Mouse (Mus musculus) gastrocnemius, adult 18-20 months (tissue): ENCODE measurements around the gene Cma1. TPM values are rescaled to one million over a fixed set of nuclear protein-coding genes. Genes with fewer than 3 reads are reported as not detected.
"Not testable (repeated sequence)": the region's sequence is repeated elsewhere in the genome, so short reads cannot be mapped to it uniquely, and the experiment has no call there.

Source experiments
- DNase-seq: peaks from one replicate; pipeline ENCODE4 v3.0.0; 2021; ENCODE audit warnings: low spot score
- long read RNA-seq, 2 experiments: library from polyadenylated mRNA; stranded (forward); transcript quantifications; one replicate each; pipeline ENCODE4 v2.0.0; 2021
- total RNA-seq, 2 experiments: library from RNA; stranded (reverse); gene quantifications; 2 replicates each; pipeline ENCODE4 v1.2.3; 2021

Gene Cma1
- total RNA-seq, result 1 to 10 TPM; 3.2 to 3.3 TPM
- long read RNA-seq, experiment 1, partial matches to known transcripts, result 0 of 1 reads
- long read RNA-seq, experiment 1, other reads (novel, unspliced or antisense), result 0 of 1 reads
- long read RNA-seq, experiment 2, partial matches to known transcripts, result 0 of 1 reads
- long read RNA-seq, experiment 2, other reads (novel, unspliced or antisense), result 0 of 1 reads

DNA sequence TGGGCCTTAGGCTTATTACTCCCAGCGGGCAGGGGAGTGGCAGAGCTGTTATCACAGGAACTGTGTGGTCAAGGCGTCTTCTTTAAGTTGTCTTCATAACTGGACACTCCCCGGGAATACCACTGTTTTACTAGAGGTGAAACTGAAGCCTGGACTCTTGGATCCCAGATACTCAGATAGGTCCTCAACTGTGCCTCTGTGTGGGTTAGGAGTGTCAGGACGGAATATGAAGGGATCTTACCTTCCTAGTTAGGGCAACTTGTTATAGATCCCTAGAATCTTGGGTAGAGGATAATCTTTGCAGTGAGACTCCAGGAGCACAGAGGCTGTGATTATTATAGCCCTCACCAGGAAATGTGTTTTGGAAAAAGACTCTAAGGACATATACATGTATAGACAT, at the start of gene Cma1:
Gene Cma1 (minus strand): TSS at position 101 of the 400 bp plus-strand sequence.
- DNase-seq, result no peak

DNA sequence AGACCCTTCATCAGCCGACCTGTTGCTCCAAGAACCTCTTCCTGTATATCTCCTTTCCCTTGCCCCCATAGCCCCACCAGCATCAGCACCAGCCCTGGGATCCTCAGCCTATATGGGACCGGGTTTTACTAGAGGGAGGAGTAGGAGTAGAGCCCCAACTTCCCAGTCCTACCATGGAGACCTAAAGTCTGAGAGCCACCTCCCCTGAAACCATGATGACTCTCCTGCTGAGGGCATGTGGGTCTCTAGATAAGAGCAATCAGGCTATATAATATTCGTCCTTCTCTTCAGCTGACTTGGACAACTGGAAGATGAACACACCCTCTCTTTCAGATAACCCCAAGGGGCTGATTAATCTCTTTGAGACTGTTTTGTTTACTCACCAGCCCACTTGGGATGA, 43.0 kb upstream of the Cma1 start:
- not testable (repeated sequence) for DNase-seq

DNA sequence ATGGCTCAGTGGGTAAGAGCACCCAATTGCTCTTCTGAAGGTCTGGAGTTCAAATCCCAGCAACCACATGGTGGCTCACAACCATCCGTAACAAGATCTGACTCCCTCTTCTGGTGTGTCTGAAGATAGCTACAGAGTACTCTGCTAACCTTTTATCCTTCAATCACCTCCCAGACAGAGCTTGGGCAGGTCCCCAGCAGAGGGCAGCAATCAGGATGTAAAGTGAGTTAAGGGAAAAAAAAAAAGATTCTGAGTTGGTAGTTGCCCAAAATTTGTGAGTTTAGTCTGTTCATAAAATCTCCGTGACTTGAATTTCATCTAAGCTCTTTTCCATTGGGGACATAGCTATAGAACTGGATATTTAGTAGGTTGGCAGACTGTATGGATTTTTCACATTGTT, 19.4 kb upstream of the Cma1 start:
- DNase-seq, result not testable (repeated sequence)

DNA sequence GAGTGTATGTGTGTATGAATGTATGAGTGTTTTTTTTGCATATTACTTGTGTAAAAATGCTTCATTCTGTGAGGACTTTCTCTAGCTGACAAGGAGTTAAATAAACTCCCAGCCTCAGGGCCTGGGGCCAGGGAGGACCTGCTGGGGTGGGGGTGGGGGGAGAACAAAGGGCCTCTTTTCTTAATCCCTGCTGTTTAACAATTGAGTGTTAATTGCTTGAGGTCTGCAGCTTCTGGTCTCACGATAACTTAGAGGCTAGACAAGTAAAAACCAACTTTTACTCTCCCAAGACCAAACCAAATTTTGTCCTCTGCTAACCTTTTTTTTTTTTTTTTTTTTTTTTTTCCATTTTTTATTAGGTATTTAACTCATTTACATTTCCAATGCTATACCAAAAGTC, 18.8 kb upstream of the Cma1 start:
- no peak for DNase-seq

DNA sequence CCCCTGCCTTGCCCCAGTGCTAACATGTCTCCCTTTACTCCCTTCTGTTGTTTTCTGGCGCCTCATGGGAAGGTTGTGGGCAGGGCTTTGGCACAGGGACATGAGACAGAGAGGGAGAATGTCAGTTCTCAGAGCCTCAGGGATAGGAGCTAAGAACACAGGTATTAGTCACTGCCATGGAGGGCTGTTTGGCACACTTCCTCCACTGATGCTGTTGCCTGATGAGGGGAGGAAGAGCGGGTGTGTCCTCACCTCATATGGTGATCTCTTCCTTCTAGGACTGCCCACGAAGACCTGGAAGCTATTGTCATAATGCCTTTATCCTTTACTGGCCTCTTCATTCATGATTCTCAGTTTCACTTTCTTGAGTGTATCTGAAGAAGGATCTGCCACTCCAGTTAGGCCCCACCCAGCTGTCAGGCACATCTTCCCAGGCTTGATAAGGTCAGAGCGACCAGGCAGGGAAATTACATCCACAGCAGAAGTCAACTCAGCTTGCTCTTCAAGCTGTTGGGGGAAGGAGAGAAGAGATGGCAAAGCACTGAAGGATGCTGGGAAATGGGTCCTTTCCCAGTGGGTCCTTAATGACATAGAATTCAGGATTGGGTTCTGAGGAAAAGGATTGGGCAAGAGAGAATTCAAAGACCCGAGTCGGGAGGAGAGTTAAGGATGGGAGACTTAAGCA, 6.0 kb upstream of the Cma1 start, which contains the start of gene Cma2:
Gene Cma2 (plus strand): TSS at position 635 of the 685 bp plus-strand sequence.
- DNase-seq, result no peak

DNA sequence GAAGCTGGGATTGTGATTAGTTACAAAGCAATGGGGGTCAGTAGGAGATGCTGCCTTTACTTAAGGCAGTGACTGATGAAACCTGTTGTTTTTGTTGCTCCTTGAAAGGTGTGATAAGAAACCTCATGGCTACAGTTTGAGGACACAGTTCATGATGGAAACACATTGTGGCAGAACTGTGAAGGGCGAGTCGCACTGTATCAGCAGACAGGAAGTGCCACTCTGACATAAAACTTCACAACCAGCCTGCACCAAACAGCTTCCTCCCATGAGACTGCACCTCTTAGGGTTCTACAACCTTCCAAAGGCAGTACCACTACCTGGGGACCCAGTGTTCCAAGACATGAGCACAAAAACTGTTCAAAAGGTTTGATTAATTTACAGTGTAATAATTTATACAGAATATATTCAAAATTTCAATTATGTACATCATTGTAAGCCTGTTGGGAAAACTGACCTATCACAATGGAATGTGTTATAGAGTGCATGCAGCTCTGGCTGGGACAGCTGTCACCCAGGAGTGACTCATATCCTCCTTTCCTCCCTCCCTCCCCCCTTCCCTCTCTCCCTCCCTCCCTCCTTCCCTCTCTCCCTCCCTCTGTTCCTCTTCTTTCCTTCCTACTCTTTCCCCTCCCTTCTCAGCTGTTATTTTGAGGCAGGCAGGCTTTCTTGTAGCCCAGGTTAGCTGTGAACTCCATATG, 1.9 kb upstream of the Cma1 start:
- DNase-seq, result no peak

DNA sequence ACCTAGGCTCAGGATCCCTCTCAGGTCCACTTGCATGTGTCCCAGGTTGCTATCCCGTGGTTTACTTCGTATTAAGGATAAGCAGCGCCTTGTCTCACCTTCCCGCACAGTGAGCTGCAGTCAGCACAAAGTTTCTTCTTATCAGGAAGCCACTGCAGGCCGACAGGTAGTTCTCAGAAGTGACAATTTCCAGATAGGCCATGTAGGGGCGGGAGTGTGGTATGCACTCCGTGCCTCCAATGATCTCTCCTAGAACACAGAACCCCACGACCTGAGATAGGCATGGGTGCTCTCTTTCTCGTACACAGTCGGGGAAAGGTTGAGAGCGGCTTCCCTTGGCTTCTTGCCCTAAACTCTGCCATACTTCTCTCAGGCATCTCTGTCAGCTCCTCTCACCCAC, 874 bp downstream of the Cma1 start:
- no peak for DNase-seq

DNA sequence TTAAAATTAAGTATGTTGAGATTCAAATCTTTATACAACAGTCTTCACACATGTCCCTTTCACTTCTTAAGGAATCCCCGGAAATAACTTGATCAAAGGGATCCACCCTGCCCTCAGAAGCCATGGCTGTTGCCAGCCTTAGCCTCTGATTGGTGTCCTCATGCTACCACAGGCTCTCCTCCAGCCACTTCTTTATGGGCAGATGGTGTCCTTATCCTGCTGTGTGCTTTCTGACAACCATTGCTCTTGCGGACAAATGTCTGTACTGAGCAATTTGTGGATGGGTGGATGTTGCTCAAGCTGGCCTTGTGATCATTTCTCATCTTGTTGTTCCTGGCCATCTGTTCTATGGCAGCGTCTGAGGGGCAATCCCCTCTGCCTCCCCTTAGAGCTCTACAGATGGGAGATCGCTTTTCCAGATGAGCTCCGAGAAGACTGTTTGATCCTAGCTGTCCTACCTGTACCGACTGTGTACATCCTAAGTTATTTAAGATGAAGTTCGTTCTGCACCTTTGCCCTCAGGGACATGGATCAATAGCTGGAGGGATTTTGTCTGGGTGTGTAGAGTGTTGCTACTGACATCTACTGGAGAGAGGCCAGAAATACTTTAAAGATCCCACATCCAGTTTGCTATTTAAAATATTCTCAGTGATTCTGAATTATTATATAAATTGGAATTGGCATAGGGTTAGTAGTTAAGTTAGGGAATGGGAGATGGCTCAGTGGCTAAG, 4.2 kb downstream of the Cma1 start:
- no peak for DNase-seq

DNA sequence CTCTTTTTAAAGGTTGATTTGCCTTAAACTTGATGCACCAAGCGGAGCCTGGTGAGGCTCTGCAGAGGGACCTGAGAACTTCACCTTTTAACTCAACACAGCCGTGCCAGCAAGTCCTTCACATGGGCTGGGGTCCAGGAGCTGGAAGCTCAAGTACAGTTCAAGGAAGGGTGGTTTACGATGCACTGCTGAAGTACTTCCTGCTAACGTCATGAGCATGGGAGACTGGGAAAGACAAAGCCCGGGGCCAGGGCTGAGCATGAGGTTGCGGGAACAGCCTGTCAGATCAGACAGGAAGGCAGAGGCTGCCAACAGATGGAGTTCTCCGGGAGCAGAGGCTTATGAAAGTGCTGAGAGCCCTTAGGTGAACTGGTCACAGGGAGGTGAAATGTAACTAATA, 10.9 kb downstream of the Cma1 start:
- DNase-seq, result peak; percentile 3

DNA sequence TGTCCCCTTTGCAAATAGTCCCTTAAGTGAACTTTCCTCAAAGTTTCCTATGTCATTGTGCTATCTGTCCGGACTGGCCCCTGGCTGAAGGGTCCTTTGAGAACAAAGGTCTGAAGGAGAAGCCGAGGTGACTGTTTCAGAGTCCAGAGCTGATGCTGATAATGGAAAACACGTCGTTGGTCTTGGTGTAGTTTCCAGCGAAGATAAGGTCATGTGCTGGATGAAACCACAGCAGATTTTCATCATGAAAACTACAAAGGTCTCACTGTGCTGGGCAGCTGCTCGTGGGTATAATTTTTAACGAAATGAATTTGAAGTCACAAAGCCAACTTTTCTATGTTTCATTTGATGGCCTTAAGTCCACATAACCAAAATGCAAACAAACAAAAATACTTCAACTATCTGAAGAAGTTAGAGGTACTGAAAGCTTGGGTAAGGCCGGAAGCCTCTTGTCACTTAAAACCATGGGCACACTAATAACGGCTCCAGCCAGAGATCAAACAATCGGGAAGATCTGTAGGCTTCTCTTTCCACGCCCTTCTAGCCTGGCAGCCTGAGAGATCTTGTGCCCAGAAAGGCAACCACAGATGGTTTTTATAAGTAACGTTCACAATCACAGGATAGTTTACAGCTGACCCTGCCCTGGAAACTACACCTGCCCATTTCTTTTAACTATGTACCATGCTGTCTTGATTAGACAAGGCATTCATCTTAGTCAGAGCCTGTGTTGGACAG, 15.0 kb downstream of the Cma1 start:
- no peak for DNase-seq

DNA sequence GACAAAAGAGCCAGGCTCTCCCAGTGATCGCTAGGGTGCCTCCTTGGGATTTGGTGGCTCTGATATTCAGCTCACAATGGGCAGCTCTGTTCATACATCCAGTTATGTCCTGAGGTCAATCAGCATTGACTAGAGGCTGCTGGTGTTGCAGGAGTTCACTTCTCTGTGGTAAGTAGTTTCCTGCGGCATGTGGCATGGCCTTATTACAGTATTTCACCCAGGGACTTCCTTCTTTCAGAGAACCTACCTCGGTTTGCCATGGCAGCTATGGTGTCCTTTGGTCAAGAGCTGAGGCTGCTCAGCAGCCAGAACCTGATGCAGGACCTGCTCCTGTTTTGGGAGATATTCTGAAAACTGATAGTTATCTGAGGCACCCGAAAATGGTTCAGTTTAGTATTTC, 17.6 kb downstream of the Cma1 start:
- DNase-seq, result no peak

DNA sequence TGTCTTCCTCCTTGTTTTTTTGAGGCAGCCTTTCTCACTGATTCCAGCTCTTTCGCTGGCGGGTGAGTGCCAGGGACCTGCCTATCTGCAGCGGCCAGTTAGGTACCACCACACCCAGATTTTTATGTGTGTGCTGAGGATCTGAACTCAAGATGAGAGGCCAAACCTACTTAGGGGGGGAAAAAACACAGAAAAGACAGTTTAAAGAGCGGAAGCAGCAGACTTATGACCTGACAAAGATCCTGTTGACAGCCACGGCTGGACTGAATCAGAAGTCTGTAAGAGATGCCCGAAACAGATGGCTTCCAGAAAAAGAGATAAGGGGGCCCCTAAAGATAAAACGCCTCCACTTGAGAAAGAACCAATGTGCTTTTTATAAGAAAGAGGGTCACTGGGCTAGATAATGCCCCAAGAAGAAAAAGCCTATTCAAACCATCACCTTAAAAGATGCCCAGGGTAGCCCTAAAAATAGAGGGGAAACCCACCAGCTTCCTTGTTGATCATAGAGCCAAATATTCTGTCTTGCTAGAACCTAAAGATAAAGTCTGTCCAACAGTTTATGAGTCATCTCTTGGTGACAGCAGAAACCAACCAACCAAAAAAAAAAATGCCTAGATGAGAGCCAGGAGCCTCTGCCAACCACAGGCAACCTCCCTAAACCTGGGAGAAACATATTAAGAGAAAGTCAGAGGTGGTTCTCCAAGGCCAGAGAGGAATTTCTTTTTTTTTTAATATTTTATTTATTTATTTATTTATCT, 21.8 kb downstream of the Cma1 start:
- DNase-seq, result no peak

DNA sequence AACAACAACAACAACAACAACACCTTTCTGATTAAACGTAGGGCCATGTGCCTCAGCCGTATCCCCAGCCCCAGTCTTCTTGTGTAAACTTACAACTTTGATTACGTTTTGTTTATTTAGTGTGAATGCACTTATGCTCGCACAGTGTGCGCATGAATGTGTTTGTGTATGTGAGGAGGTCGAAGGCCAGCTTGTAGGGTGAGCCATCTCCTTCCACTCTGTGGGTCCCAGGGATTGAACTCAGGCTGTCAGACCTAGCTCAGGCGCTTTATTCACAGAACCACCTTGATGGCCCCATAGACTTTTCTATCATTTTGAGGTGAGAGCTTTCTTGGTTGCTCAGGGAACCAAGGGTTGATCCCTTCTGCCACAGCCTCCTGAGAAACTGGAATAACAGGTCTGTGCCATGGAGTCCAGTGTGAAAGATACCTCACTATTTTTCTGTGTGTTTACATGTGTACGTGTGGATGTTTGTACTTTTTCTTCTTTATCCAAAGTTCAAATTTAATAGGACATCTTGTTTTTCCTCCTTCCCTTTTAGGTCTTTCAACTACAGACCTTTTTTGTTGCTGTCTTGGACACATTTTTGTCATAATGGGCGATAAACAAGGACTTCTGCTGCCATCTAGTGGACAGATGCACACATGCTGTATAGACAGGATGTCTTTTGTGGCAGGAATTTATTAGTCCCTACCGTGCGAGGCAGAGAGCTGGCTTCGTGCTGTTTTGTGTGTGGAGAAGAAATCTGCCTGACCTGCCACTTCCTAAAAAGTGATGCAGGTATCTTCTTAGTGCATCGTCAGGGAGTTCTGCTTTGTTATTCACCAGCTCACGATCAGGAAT, 26.0 kb downstream of the Cma1 start:
- DNase-seq, result peak; percentile 82

DNA sequence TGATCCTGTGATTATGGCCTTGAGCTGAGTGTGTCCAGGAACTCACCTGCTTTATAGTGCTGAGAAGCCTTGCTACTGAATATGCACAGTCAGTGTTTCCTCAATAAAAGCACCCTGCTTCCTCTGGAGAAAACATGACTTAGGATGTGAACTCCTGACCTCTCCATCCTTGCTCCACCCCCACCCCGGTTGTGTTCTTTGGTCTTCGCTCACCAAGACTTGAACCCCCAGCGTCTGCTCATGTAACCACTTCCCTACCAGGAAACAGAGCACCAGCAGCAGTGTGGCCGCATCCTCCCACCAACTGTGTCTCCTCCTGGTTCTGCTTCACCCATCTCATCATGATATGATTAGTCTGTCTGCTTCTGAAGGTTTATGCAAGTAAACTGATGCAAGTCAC, 31.1 kb downstream of the Cma1 start:
- no peak for DNase-seq

DNA sequence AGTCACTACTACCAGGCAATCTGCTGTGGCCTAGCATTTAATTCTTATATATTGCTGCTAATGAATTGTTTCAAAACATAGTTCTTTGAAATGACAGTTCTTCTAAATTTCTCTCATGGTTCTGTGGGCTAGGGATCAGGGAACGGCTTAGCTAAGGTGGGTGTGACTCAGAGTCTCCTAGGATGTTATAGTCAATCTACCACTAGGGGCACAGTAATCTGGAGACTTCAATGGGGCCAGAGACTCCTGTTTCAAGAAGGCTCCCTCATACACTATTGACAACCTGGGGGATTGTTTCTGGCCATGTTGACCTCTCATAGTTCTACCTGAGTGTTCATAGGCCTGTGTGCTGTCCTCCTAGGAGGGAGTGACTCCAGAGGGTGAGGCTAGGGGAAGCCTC, 39.0 kb downstream of the Cma1 start:
- no peak for DNase-seq

DNA sequence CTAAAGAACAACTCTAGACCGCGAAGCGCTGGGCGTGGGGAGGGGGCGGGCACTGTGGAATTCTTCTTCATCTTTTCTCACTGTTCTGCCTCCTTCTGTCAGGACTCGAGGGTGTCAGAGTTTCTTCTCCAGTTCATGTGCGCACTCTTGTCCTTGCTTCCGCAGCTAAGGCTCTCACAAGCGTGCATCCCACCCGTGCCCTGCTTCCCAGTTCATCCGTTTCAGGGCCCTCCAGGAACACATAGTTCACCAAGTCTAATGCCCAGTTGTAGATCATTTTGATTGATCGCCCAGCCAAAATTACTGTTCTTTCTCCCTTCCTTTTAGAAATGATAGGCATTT, 44.1 kb downstream of the Cma1 start:
- DNase-seq, result no peak

DNA sequence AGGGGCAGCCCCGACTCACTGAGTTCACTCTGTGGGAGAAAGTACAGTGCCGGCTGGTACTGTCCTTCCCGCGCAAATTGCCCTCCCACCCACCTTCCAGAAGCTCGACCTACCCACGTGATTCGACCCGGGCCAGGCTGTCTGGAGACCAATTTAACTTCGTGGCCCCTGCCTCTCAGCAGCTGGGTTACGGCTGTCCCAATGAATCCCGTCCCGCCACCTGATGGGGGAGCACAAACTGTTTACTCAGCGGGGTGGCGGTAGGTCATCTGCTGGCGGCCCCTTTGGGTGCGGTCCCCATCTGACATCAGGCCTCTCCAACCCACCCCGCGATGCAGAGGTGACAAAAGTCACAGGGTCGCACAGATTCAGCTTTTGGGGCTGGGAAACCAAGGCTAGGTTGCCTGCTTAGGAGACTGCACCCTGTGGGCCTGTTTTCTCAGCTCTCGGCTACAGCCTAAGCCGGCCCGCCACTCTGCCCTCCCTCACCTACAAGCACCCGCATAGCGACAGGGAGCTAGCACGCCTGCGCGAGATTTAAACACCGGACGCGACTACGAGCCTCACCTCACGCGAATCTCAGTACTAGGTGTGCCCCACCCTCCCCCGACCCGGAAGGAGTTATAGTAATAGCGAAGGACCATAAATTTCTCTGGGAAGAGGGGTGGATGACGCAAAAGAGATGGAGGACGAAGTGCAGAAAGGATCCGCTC, 44.6 kb downstream of the Cma1 start, which contains the start of gene Sdr39u1:
Gene Sdr39u1 (minus strand): TSS at position 593 of the 713 bp plus-strand sequence.
- peak; percentile 79 for DNase-seq

DNA sequence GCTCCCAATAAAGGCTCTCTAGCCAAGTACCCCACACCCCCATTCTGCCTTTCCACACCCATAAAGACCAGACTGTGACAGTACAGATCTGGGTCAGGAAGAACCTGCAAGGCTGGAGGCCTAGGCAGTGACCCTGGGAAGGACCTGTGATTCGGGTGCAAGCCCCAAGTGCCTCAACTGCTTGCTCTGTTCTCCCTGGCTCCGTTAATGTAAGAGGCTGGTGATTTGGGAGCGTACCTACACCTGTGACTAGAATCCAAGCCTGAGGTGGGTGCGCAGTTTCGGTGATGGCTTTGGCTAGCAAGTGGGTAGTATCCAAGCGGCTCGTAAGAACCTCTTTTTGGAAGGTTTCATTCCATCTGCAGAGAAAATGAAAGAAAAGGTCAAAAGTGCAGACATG, 45.5 kb downstream of the Cma1 start:
- DNase-seq, result no peak

DNA sequence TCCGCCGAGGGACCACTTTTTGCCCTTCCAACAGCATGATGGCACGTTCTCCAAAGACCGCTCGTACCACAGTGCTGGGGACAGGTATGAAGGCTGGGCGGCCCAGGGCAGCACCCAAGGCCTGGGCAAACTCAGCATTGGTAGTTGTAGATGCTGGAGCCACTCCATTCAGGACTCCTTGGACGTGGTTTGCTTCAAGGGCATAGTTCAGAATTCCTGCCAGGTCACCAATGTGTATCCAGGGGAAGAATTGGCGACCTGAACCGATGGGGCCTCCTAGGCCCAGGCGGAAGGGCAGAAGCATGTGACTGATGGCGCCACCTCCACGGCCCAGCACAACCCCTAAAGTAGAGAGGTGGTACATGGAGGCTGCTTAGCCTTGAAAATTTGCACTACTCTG, 46.8 kb downstream of the Cma1 start:
- no peak for DNase-seq
